Mouse (Mus musculus): ENCODE measurements around the gene Nacc1.

The Nacc1 gene

GRCm38 (mm10) chr8:84713381-84713780 is 25.7 kb upstream of the Nacc1 start:
- DNase-seq: no peak

GRCm38 (mm10) chr8:84712759-84713120 is 25.1 kb upstream of the Nacc1 start:
- DNase-seq: no peak

GRCm38 (mm10) chr8:84711933-84712758 is 24.5 kb upstream of the Nacc1 start:
- DNase-seq: no peak

- no peak for DNase-seq
Measured at GRCm38 (mm10) chr8:84711312-84711711, 23.6 kb upstream of the Nacc1 start.

GRCm38 (mm10) chr8:84709931-84710330 is 22.3 kb upstream of the Nacc1 start:
- DNase-seq: no peak

GRCm38 (mm10) chr8:84708774-84709475 is 21.3 kb upstream of the Nacc1 start:
- peak; percentile 89 for DNase-seq

- no peak for DNase-seq
Measured at GRCm38 (mm10) chr8:84708071-84708541, 20.4 kb upstream of the Nacc1 start.

GRCm38 (mm10) chr8:84707267-84707883 is 19.7 kb upstream of the Nacc1 start:
- DNase-seq: no peak

- DNase-seq: no peak
Measured at GRCm38 (mm10) chr8:84706610-84707266, 19.1 kb upstream of the Nacc1 start.

- no peak for DNase-seq
Measured at GRCm38 (mm10) chr8:84705960-84706359, 18.3 kb upstream of the Nacc1 start.

GRCm38 (mm10) chr8:84704867-84705831 is 17.5 kb upstream of the Nacc1 start:
- no peak for DNase-seq

GRCm38 (mm10) chr8:84704356-84704755 is 16.7 kb upstream of the Nacc1 start:
- peak; percentile 77 for DNase-seq

GRCm38 (mm10) chr8:84703466-84704249 is 16.0 kb upstream of the Nacc1 start:
- no peak for DNase-seq

- no peak for DNase-seq
Measured at GRCm38 (mm10) chr8:84702963-84703465, 15.4 kb upstream of the Nacc1 start.

- DNase-seq: no peak
Measured at GRCm38 (mm10) chr8:84702561-84702960, 14.9 kb upstream of the Nacc1 start.

GRCm38 (mm10) chr8:84700941-84701911 is 13.6 kb upstream of the Nacc1 start, which contains the start of gene Lyl1:
Lyl1 (plus strand) TSS chr8:84701457.
- DNase-seq: peak; percentile 64

GRCm38 (mm10) chr8:84700526-84700925 is 12.9 kb upstream of the Nacc1 start:
- DNase-seq: no peak

- DNase-seq: peak; percentile 68
Measured at GRCm38 (mm10) chr8:84699861-84700322, 12.2 kb upstream of the Nacc1 start.

- peak; percentile 70 for DNase-seq
Measured at GRCm38 (mm10) chr8:84698929-84699401, 11.3 kb upstream of the Nacc1 start.
